Mouse (Mus musculus): ENCODE data around the gene Ccdc36.

DNA sequence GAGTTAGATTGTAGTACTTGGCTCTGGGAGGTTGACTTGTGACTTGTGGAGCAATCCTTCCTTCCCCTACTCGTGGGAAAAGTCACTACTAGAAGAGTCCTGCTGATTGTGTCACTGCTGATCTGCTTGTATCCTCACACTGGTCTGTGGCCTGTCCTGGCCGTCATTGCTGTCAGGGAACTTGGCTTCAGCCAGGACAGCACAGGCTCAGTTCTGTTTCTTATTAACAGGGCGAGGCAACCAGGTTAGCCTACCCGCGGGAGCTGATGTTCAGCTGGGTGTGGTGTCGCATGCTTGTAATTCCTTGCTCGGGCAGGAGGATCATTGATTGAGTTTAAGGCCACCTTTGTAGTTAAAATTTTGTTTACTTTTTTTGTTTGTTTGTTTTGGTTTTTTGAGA, 43.3 kb downstream of the Ccdc36 start:
- TF ChIP-seq E2F4 (IDR thresholded peaks at IDR 0.05; ENCODE audit: borderline replicate concordance, low read depth, low read length) (no peak), HCFC1 (IDR thresholded peaks at IDR 0.05; ENCODE audit: low read depth, low read length) (no peak), MAZ (IDR thresholded peaks at IDR 0.05; ENCODE audit: low read depth, low read length) (no peak), EP300 (IDR thresholded peaks at IDR 0.05; ENCODE audit: low read depth in 1 of 2, low read length in 2 of 2) (no peak), TBP (IDR thresholded peaks at IDR 0.05; ENCODE audit: low read depth, low read length) (no peak), POLR2A (IDR thresholded peaks at IDR 0.05; ENCODE audit: control insufficient read depth in 1 of 2, insufficient read depth in 1 of 2, low read depth in 1 of 2, low read length in 2 of 2, poor library complexity in 1 of 2) (no peak), CTCF (IDR thresholded peaks at IDR 0.05 in 2 of 3, conservative IDR thresholded peaks at IDR 0.05 in 1 of 3; ENCODE audit: control insufficient read depth in 1 of 3, insufficient read depth in 1 of 3, low read depth in 2 of 3, low read length in 3 of 3, poor library complexity in 1 of 3, severe bottlenecking in 1 of 3) (no peak), SMC3 (IDR thresholded peaks at IDR 0.05; ENCODE audit: low read depth, low read length) (no peak), USF1 (IDR thresholded peaks at IDR 0.05; ENCODE audit: low read depth, low read length) (no peak), GABPA (IDR thresholded peaks at IDR 0.05; ENCODE audit: low read depth, low read length) (no peak), ZC3H11A (IDR thresholded peaks at IDR 0.05; ENCODE audit: low read depth, low read length) (no peak), RAD21 (IDR thresholded peaks at IDR 0.05; ENCODE audit: low read depth, low read length) (no peak), ELF1 (IDR thresholded peaks at IDR 0.05; ENCODE audit: low read depth, low read length) (no peak), CHD2 (IDR thresholded peaks at IDR 0.05; ENCODE audit: low read length) (no peak)
